Mouse (Mus musculus): ENCODE measurements around the gene Esd.

The Esd gene

DNA sequence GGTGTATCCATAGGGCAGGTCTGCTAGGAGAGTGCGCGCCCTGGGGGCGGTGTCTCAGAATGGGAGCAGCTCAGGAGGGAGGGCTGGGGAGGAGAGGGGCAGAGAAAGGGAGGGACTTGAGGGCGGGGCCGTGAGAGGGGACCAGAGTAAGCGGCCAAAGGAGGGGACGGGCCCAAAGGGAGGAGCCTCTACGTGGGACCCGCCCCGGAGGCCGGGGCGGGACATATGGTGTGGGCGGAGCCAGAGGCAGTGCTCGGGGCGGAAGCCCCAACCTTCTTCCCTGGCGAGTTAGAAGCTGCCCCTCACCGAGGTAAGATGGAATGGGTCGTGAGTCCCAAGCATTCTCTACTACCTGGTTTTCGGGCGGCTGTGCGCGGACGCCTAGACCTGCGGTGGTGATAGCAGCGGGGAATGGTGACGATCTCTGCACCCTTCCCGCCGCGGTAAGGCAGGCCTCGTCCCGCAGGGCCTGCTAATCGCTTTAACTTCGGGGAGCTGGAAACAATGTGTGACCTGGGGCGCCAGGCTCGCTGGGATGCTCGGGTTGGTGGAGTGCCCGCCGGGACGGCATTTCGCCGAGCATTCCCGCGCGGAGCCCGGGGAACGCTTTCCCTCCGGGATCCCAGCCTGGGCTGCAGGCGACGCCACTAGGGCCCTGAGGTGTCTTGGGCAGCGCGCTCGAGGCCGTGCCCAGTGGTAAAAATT lies at the start of gene Esd:
Gene Esd, plus strand, starts transcription at position 219 of the 705 bp plus-strand sequence.
- DNase-seq (ENCODE audit: low spot score in 2 of 2) = peak; percentile 93 to 94

DNA sequence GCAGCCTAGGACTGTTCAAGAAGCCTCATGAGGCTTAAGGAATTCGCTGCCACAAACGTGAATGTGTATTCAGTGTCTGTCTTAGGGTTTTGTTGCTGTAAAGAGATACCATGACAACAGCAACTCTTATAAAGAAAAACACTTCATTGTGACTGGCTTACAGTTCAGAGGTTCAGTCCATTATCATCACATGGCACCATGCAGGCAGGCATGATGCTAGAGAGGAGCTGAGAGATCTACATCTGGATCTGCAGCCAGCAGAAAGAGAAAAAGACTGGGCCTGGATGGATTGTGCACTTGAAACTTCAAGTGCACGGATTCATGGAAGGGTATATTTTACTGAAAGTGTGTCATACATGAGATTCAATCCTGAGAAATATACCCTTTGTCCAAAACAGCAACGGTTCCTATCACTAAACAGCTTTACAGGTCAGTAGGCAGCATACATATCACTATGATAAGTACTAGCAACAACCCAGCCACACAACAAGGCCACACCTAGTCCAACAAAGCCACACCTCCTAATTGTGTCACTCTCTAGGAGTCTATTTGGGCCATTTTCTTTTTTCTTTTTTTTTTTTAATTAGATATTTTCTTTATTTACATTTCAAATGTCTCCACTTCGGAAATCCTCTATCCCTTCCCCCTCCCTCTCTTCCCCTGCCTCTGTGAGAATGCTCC lies 47.7 kb upstream of the Esd start:
- no peak for DNase-seq (ENCODE audit: low spot score in 2 of 2)

DNA sequence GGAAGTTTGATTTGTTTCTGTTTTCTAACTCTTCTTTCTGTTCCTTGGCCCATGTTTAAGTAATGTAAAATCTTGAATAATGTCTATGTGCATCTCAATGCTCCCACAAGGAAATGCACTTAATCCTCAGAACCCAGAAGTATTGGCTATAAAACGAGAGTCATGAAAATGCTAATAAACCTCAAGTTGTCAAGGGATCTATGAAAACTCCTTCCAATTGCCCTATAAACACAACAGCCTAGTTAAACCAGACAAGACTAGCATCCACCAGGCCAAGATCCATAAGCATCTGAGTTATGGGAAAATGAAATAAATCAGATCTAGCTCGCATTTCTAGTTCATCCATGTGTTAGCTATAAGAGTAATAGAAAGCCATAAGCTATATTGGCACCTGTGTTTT lies 40.1 kb upstream of the Esd start:
- no peak for DNase-seq (ENCODE audit: low spot score in 2 of 2)

DNA sequence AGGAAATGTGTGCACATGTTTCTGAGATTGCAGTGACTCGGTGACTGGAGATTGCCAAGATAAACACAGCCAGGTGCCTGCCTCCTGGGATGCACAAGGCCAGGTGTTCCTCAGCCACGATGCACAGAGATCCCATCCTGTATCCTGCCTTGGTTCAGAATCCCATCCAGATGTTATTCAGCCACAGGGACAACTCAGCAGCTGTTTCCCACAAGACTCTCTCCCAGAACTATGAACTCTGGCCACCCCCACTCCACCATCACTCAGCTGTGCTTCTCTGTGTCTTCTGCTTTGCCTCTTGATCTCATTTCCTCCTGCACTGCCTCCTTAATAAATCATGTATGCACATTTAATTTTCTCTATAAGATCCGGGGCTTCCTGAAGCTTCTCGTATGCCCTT lies 35.3 kb upstream of the Esd start:
- DNase-seq (ENCODE audit: low spot score in 2 of 2) = no peak

DNA sequence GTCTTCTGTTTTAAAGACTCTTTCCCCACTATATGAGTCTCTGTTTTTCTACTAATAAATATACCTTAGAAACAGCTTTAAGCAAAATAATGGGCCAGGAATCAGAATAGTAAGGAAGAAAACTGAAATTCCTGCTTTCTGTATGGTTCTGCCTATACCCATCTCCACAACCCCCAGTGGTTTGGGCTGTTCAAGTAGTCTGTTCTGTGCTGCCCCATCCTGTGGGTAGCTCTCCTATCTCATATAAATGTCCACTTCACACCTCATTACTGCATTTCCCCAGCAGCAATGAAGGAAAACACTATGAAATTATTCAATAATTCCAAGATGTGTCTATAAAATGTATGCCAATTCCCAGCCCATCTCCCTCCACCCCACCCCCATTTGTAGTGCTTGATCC lies 34.7 kb upstream of the Esd start:
- no peak for DNase-seq (ENCODE audit: low spot score in 2 of 2)

GRCm38 (mm10) chr14:74699241-74699640 lies 32.9 kb upstream of the Esd start:
- peak in 1 of 2 experiments; percentile 21 for DNase-seq (ENCODE audit: low spot score in 2 of 2)

- peak in 1 of 2 experiments; percentile 47 for DNase-seq (ENCODE audit: low spot score in 2 of 2)
These were observed 28.2 kb upstream of the Esd start for GRCm38 (mm10) chr14:74703930-74704329.

DNA sequence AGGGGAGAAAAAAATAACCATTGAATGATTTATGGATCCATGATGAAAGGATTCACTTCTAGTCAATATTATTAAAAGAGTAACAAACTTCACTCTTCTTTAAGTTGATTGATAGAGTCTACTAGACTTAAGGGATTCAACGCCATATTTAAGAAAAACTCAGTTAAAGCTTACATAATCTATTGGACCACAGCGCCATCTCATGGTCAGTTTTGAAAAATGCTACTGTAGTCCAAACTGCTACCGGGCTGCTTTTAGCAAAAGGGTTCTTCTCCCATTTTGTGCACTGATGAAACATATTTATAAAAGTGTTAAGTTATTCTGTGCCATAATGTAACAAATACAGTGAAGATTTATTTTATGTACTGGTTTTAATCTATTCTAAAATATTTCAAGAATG lies 23.0 kb upstream of the Esd start:
- DNase-seq (ENCODE audit: low spot score in 2 of 2) = peak; percentile 40 to 71

DNA sequence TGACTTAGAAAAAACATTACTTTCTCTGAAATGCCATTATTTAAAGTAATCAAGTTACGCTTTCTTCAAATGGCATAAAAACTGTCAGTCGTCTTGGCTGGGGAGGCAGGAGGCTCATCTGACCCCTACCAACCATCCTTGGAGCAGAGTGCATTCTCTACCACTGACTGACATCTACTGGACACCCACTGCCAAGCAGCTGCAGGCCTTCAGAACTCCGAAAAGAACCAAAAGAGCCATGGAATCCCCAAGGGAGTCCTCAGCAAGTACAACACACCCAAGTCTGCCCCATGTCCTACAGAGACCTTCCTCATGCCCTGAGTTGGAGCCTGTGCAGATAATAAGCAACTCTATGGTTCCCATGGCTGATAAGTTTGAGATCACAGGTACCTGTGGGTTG lies 8.6 kb upstream of the Esd start:
- peak in 1 of 2 experiments; percentile 40 for DNase-seq (ENCODE audit: low spot score in 2 of 2)

DNA sequence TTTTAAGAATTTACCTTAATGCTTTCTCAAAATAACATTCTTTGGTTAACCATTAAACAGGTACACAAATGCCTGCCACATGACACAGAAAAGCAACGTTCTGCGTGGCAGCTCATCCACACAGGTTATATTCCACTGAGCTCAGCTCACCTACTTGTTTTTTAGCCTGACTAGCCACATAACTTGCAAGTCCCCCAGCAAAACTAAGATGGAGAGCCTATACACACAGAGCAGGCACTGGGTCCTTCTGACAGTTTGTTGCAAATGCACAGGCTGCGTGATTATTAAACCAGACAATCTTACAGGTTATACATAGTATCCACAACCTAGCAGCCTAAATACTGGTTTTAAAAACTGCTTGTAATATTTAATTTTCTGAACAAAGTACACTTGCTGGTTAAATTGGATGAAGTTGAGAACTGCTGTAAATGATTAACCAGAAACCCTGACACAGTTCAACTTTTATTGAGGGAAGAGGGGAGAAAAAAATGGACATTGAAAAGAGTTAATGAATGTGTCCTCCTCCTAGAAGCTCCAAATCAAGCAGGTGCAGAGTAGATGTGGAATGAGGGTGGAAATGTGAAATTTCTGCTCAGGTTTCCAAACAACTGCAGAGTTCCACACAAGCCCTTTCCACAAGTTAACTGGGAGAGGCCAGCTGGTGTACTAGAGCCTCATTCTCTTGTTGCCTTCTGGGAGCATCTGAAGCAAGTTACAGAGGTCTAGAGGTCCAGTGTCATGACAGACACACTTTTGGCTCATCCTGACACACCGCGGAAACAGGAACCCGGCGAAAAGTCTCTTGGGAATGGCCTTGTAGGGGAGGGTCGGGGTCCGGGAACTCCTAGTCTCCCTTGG lies 647 bp upstream of the Esd start:
- DNase-seq (ENCODE audit: low spot score in 2 of 2) = peak in 1 of 2 experiments; percentile 37

DNA sequence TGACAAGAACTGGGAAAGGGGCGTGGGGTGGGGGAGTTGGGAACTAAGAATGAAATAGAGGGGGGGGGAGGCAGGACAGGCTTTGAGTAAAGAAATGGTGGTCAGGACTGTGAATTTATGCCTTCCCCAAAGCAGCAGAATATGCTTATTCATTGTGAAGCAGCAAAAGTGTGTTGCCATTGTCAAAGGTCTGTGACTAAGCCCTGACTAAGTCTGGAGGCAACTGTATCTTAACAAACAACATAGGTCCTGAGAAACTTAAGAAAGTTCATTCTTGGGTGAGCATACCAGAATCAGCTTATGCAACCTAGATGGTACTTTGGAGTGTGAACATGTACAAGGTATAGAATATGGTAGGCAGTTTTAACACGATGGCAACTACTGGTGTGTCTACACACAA lies 1.3 kb downstream of the Esd start:
- DNase-seq (ENCODE audit: low spot score in 2 of 2) = peak in 1 of 2 experiments; percentile 21

DNA sequence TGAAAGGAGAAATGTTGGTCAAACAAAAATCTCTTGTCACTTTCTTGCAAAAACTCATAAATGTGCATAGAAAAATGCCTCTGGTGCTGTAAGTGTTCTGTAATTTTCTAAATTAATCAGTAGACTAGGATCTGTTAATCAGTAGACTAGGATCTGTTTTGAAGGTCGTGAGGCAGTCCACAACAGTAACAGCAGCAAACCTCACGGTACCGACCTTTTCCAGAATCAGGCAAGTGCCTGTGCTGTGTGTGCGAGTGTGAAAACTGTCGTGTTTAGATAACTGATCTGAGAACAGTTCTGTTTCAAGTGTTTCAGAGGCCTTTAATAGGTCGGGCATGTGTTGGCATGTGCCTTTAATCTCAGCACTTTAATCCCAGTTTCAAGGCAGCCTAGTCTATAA lies 3.4 kb downstream of the Esd start:
- peak in 1 of 2 experiments; percentile 22 for DNase-seq (ENCODE audit: low spot score in 2 of 2)

GRCm38 (mm10) chr14:74736850-74737249 lies 4.8 kb downstream of the Esd start:
- DNase-seq (ENCODE audit: low spot score in 2 of 2) = peak in 1 of 2 experiments; percentile 21

DNA sequence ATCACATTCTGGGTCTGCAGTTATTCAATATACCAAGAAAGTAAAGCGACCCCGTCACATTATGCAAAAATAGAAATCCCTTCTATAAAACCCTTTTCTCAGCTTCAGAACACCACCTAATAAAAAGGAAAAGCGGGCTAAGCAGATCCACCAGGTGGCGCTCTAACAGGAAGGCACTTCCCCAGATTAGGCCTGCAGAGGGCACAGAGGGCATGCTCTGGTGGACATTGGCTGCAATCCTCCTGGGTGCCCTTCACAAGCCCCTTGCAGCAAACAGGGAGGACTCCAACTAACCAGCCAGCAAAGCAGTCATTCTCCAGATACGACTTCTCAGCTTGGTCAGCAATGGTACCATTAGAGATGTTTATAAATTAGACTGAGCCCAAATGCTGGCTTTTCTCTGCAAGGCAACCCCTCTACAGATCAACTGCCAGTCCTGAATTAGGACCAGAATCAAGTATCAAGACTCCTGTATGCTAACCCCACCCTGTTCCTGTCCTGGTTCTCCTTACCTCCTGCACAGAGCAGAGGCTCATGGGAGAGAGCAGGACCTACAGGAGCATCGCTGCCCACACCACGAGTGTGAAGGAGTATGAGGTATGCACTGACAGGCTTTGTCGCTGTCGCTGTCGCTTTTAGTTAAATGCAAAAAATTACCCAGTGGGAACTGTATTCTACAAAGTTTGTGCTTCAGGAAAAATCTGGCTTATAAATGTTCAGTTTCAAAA lies 32.3 kb downstream of the Esd start:
- DNase-seq (ENCODE audit: low spot score in 2 of 2) = peak; percentile 72 to 92

- DNase-seq (ENCODE audit: low spot score in 2 of 2) = no peak
These were observed 35.8 kb downstream of the Esd start for GRCm38 (mm10) chr14:74767892-74768291.

- no peak for DNase-seq (ENCODE audit: low spot score in 2 of 2)
These were observed 42.0 kb downstream of the Esd start for GRCm38 (mm10) chr14:74774046-74774619.

DNA sequence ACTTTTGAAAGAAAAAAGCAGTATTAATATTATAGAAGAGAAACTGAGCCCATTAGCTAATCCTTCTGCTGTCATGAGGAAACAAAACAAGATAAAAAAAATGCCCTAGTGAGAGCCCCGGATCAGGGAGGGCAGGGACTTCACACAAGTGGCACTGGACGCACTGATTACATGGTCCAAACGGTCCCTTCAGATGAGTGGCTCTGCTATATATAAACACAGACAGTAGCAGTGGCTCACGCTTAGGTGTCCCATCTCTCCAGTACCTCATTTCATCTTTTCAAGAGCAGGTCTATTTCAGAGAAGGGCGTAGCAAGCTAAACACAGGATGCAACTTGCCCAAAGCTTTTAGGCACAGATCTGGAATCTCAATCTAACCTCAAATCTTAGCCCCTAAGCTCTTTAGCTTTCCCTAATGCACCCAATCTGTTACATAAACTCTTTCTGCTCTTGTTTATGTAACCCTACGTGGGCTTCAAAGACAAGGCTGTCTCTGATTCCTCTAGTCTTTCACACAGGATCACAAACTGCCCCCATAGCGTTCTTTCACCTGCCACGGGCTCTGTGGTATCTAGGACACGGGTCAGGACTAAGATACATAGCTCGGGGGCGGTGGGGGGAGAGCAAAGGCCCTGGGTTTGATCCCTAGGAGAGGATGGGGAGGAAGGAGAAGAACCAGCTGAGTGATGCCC lies 52.3 kb downstream of the Esd start:
- no peak for DNase-seq (ENCODE audit: low spot score in 2 of 2)

DNA sequence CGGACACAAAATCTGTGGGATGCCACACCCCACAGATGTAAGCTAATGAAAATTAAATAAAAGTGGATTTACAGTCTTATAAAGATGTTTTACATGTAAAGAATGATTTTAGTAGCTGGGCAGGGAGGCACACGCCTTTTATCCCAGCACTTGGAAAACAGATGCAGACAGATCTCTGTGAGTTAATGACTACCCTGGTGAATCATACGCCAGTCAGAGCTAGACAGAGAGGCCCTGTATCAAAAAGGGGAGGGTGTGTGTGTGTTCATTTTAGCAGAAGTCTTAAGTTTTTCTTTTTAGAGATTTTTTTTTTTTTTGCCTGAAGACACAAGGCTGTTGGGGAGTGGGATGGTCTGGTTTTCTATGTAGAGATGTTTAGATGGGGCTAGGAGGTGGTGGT lies 55.6 kb downstream of the Esd start:
- no peak for DNase-seq (ENCODE audit: low spot score in 2 of 2)

- DNase-seq (ENCODE audit: low spot score in 2 of 2) = no peak
These were observed 56.7 kb downstream of the Esd start for GRCm38 (mm10) chr14:74788766-74789165.

GRCm38 (mm10) chr14:74790535-74790934 lies 58.4 kb downstream of the Esd start:
- no peak for DNase-seq (ENCODE audit: low spot score in 2 of 2)

DNA sequence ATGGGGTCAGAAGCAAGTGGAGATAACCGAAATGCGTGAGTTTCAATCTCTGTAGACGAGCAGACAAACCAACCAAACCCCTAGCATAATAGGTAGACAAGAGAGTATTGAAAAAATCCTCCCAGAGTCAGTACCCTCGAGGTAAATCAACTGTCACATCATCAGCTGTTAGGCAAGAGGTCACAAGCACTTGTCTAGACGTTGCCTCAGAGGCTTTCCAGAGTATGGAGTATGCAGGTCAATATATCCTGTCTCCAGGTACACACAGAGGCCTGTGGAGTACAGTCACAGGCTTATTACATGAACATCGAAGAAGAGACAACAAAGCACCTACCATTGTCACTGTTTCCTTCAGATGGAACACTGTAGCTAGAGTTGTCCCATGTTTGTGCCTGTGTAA lies 60.7 kb downstream of the Esd start:
- DNase-seq (ENCODE audit: low spot score in 2 of 2) = no peak
